Mouse (Mus musculus): ENCODE results near the gene Hist1h2ap. TPM values are rescaled to one million over a fixed set of nuclear protein-coding genes. Genes with fewer than 3 reads are reported as not detected.

Gene Hist1h2ap
- 44.7 TPM for polyA plus RNA-seq (2017; shearing (Covaris generic))

DNA sequence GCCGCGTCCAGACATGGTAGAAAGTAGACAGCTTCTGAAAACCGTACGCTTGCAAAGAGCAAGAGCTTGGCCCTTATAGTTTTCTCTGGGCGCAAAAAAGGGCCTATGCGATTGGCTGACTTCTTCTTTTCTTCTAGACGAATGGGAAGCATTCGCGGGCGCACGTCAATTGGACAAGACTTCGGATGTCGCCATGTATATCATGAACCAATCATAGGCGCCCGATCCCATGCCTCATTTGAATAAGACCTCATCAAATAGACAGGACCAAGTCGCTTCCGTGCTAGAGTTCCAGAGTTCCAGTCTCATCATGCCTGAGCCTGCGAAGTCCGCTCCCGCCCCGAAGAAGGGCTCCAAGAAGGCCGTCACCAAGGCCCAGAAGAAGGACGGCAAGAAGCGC, at the start of gene Hist1h2ap, which contains the start of gene Hist1h2br:
Gene Hist1h2ap (minus strand): TSS at position 47 of the 400 bp plus-strand sequence.
Gene Hist1h2br (plus strand): TSS at position 283 of the 400 bp plus-strand sequence.

DNA sequence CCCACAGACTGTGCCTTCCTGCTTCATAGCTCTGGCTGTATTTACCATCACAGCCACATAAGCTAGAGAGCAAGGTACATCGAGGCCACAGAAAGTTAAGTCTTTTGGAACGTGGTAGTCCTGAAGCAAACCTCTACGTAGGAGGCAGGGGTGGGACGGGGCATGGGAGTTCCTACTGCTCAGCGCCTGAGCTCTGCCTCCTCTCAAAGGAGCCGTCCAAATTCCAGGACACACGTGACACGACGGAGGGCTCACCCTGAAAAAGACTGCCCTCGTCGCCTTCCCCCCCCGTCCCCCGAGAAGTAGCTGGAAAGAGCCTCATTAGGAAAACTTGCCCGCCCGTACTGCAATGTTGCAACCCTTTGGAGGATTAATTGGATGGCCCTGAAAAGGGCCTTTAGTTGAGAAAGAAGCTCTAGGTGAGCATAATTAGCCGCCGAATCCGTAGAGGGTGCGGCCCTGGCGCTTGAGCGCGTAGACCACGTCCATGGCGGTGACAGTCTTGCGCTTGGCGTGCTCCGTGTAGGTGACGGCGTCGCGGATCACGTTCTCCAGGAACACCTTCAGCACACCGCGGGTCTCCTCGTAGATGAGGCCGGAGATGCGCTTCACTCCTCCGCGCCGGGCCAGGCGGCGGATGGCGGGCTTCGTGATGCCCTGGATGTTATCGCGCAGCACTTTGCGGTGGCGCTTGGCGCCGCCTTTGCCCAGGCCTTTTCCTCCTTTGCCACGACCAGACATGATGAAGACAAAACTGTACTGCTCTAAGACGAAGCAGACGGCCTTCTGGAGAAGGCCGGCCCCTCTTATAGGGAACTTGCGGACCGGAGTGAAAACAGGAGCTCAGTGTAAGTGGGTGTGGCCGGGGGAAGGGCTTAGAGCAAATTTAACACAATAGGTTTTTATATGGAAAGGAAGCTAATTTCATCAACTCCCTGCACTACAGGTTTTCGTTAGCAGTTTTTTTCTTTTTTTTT, 1.6 kb downstream of the Hist1h2ap start, which contains the start of gene Hist1h4n:
Gene Hist1h4n (minus strand): TSS at position 779 of the 977 bp plus-strand sequence.

GRCm38 (mm10) chr13:21811539-21811938, 21.8 kb downstream of the Hist1h2ap start, which contains the start of gene Hist1h4m:
Hist1h4m (plus strand) TSS chr13:21811746.

DNA sequence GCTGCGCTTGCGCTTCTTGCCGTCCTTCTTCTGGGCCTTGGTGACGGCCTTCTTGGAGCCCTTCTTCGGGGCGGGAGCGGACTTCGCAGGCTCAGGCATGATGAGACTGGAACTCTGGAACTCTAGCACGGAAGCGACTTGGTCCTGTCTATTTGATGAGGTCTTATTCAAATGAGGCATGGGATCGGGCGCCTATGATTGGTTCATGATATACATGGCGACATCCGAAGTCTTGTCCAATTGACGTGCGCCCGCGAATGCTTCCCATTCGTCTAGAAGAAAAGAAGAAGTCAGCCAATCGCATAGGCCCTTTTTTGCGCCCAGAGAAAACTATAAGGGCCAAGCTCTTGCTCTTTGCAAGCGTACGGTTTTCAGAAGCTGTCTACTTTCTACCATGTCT, 23.2 kb downstream of the Hist1h2ap start, which contains the start of the genes Hist1h2bq and Hist1h2ao:
Gene Hist1h2bq (minus strand): TSS at position 125 of the 400 bp plus-strand sequence.
Gene Hist1h2ao (plus strand): TSS at position 393 of the 400 bp plus-strand sequence.

GRCm38 (mm10) chr13:21786899-21787629, 46.2 kb downstream of the Hist1h2ap start, which contains the start of the genes Hist1h2an and Hist1h2bp:
Hist1h2an (minus strand) TSS chr13:21787218.
Hist1h2bp (plus strand) TSS chr13:21787461.

GRCm38 (mm10) chr13:21783255-21783617, 50.1 kb downstream of the Hist1h2ap start, which contains the start of gene Hist1h3i:
Hist1h3i (minus strand) TSS chr13:21783370.

Other genes with a start within 250 kb of the Hist1h2ap start
- not detected for gene Olfr1362, start 219.5 kb downstream of the Hist1h2ap start, polyA plus RNA-seq (2017; shearing (Covaris generic))
- gene Olfr11, start 191.0 kb downstream of the Hist1h2ap start, polyA plus RNA-seq (2017; shearing (Covaris generic)), result not detected
- not detected for gene Olfr1361, start 170.1 kb downstream of the Hist1h2ap start, polyA plus RNA-seq (2017; shearing (Covaris generic))
- gene Olfr1360, start 156.1 kb downstream of the Hist1h2ap start, polyA plus RNA-seq (2017; shearing (Covaris generic)), result not detected
- not detected for gene Olfr1359, start 135.4 kb downstream of the Hist1h2ap start, polyA plus RNA-seq (2017; shearing (Covaris generic))
- not detected for gene Hist1h2bl, start 117.4 kb downstream of the Hist1h2ap start, polyA plus RNA-seq (2017; shearing (Covaris generic))
- gene Hist1h2ai, start 117.1 kb downstream of the Hist1h2ap start, polyA plus RNA-seq (2017; shearing (Covaris generic)), result not detected
- not detected for gene Hist1h3h, start 115.8 kb downstream of the Hist1h2ap start, polyA plus RNA-seq (2017; shearing (Covaris generic))
- not detected for gene Hist1h2bm, start 111.5 kb downstream of the Hist1h2ap start, polyA plus RNA-seq (2017; shearing (Covaris generic))
- not detected for gene Hist1h4j, start 98.4 kb downstream of the Hist1h2ap start, polyA plus RNA-seq (2017; shearing (Covaris generic))
- gene Hist1h4k, start 83.0 kb downstream of the Hist1h2ap start, polyA plus RNA-seq (2017; shearing (Covaris generic)), result 25.5 TPM
- gene Hist1h2ak, start 79.7 kb downstream of the Hist1h2ap start, polyA plus RNA-seq (2017; shearing (Covaris generic)), result not detected
- 4.6 TPM for gene Hist1h2bn, start 79.4 kb downstream of the Hist1h2ap start, polyA plus RNA-seq (2017; shearing (Covaris generic))
- 4.1 TPM for gene Hist1h1b, start 52.9 kb downstream of the Hist1h2ap start, polyA plus RNA-seq (2017; shearing (Covaris generic))
- gene Hist1h3i, start 50.1 kb downstream of the Hist1h2ap start, polyA plus RNA-seq (2017; shearing (Covaris generic)), result 0.91 TPM
- not detected for gene Hist1h2an, start 46.3 kb downstream of the Hist1h2ap start, polyA plus RNA-seq (2017; shearing (Covaris generic))
- not detected for gene Hist1h2bp, start 46.0 kb downstream of the Hist1h2ap start, polyA plus RNA-seq (2017; shearing (Covaris generic))
- gene Hist1h2bq, start 23.3 kb downstream of the Hist1h2ap start, polyA plus RNA-seq (2017; shearing (Covaris generic)), result 5.5 TPM
- not detected for gene Hist1h2ao, start 23.0 kb downstream of the Hist1h2ap start, polyA plus RNA-seq (2017; shearing (Covaris generic))
- 26.8 TPM for gene Hist1h4m, start 21.8 kb downstream of the Hist1h2ap start, polyA plus RNA-seq (2017; shearing (Covaris generic))
- not detected for gene Hist1h4n, start 1.3 kb downstream of the Hist1h2ap start, polyA plus RNA-seq (2017; shearing (Covaris generic))
- 5.6 TPM for gene Hist1h2br, start 236 bp upstream of the Hist1h2ap start, polyA plus RNA-seq (2017; shearing (Covaris generic))
- 0.17 TPM for gene Zfp184, start 111.6 kb upstream of the Hist1h2ap start, polyA plus RNA-seq (2017; shearing (Covaris generic))
- not detected for gene Pom121l2, start 147.7 kb upstream of the Hist1h2ap start, polyA plus RNA-seq (2017; shearing (Covaris generic))
- 0.77 TPM for gene Prss16, start 176.2 kb upstream of the Hist1h2ap start, polyA plus RNA-seq (2017; shearing (Covaris generic))
- 1.9 TPM for gene Hist1h2ah, start 202.1 kb upstream of the Hist1h2ap start, polyA plus RNA-seq (2017; shearing (Covaris generic))
- gene Hist1h2bk, start 202.4 kb upstream of the Hist1h2ap start, polyA plus RNA-seq (2017; shearing (Covaris generic)), result not detected
- 11.9 TPM for gene Hist1h4i, start 207.9 kb upstream of the Hist1h2ap start, polyA plus RNA-seq (2017; shearing (Covaris generic))
- 1.5 TPM for gene Hist1h2ag, start 209.4 kb upstream of the Hist1h2ap start, polyA plus RNA-seq (2017; shearing (Covaris generic))
- gene Hist1h2bj, start 209.7 kb upstream of the Hist1h2ap start, polyA plus RNA-seq (2017; shearing (Covaris generic)), result 2.9 TPM

Data from CD4-positive, CD25-positive, alpha-beta regulatory T cell, adult 9 weeks (primary cell).